Mouse (Mus musculus): Measurements from ENCODE around the gene Porcn.

GRCm38 (mm10) chrX:8248542-8249120, 42.3 kb upstream of the Porcn start:
- TF ChIP-seq POLR2A (IDR thresholded peaks at IDR 0.05; ENCODE audit: insufficient read depth, low read depth, low read length) (no peak), CTCF (IDR thresholded peaks at IDR 0.05; ENCODE audit: insufficient read depth, low read depth, low read length) (no peak)
